Mouse (Mus musculus) ovary, postnatal 10 days (tissue): ENCODE data around the gene Man1a.

Experiments used
- DNase-seq: peaks from one replicate; pipeline ENCODE4 v3.0.0; 2022; ENCODE audit warnings: low spot score

Gene Man1a

GRCm38 (mm10) chr10:53914974-53915609, 161.3 kb downstream of the Man1a start:
- DNase-seq: no peak

GRCm38 (mm10) chr10:53913546-53914312, 162.7 kb downstream of the Man1a start:
- no peak for DNase-seq

GRCm38 (mm10) chr10:53889512-53889911, 186.9 kb downstream of the Man1a start:
- no peak for DNase-seq

- no peak for DNase-seq
Measured at GRCm38 (mm10) chr10:53888382-53889110, 187.9 kb downstream of the Man1a start.

GRCm38 (mm10) chr10:53886475-53886874, 189.9 kb downstream of the Man1a start:
- DNase-seq: no peak

GRCm38 (mm10) chr10:53881310-53881709, 195.1 kb downstream of the Man1a start:
- no peak for DNase-seq

- no peak for DNase-seq
Measured at GRCm38 (mm10) chr10:53875896-53876295, 200.5 kb downstream of the Man1a start.

- DNase-seq: no peak
Measured at GRCm38 (mm10) chr10:53874191-53874590, 202.2 kb downstream of the Man1a start.

- DNase-seq: peak; percentile 10
Measured at GRCm38 (mm10) chr10:53863486-53864357, 212.7 kb downstream of the Man1a start.

- DNase-seq: no peak
Measured at GRCm38 (mm10) chr10:53859879-53860278, 216.5 kb downstream of the Man1a start.

GRCm38 (mm10) chr10:53859224-53859623, 217.2 kb downstream of the Man1a start:
- no peak for DNase-seq
